Mouse (Mus musculus) forebrain, embryonic 14.5 days (tissue): ENCODE measurements at regions not wholly inside any gene's neighbourhood (a gene's known extent, or its start where the extent isn't known, plus 50 kb on each side); places are given as distances from the start of the nearest gene placed in this dataset.
A peak's percentile ranks its signal among the peaks of the same experiment; 100 is the strongest.

Source experiments
- ATAC-seq: fragments of 200-750 bp; cut with Nextera tagmentation; 2 replicates; pipeline ENCODE4 v1.8.0; 2017; ENCODE audit warnings: mild to moderate bottlenecking, moderate library complexity
- DNase-seq: peaks from one replicate; pipeline ENCODE4 v3.0.0-alpha.2; 2015; ENCODE audit warnings: low spot score
- H3K27ac ChIP-seq: fragments of 300-500 bp; sonication (generic); 2 replicates; pipeline ENCODE4 v1.5.1; 2014; ENCODE audit warnings: low read depth, mild to moderate bottlenecking, control low read depth, low read length, moderate library complexity
- H3K27me3 ChIP-seq: fragments of 300-500 bp; sonication (generic); replicated peaks from 2 replicates; pipeline ENCODE4 v1.6.1; 2014; ENCODE audit warnings: low read length, control low read depth, mixed read lengths; ENCODE audit not compliant: control insufficient read depth, insufficient read depth
- H3K36me3 ChIP-seq: fragments of 300-500 bp; sonication (generic); 2 replicates; pipeline ENCODE4 v1.6.1; 2014; ENCODE audit warnings: low read length, control low read depth; ENCODE audit not compliant: control insufficient read depth, insufficient read depth
- H3K4me1 ChIP-seq: fragments of 300-500 bp; sonication (generic); 2 replicates; pipeline ENCODE4 v1.6.1; 2014; ENCODE audit warnings: antibody characterized with exemption, low read length, control low read depth; ENCODE audit not compliant: control insufficient read depth, insufficient read depth
- H3K4me2 ChIP-seq: fragments of 300-500 bp; sonication (generic); 2 replicates; pipeline ENCODE4 v1.6.1; 2014; ENCODE audit warnings: mild to moderate bottlenecking, control low read depth, low read length
- H3K4me3 ChIP-seq: fragments of 300-500 bp; sonication (generic); 2 replicates; pipeline ENCODE4 v1.5.1; 2014; ENCODE audit warnings: low read depth, low read length, control low read depth
- H3K9ac ChIP-seq: fragments of 300-500 bp; sonication (generic); 2 replicates; pipeline ENCODE4 v1.6.1; 2014; ENCODE audit warnings: mild to moderate bottlenecking, low read length, control low read depth, moderate library complexity
- H3K9me3 ChIP-seq: fragments of 300-500 bp; sonication (generic); replicated peaks from 2 replicates; pipeline ENCODE4 v1.6.1; 2016; ENCODE audit warnings: low read length, control low read depth, mixed read lengths; ENCODE audit not compliant: control insufficient read depth
- WGBS: fragments of 180-500 bp; shearing (Covaris S2); extraction: QIAGEN DNeasy Blood & Tissue Kit; methylation state at CpG from one replicate; pipeline ENCODE4 v1.1.7; 2014; 5-methylcytosine and 5-hydroxymethylcytosine counted together

GRCm38 (mm10) chr7:70908921-70909320 is 442.4 kb downstream of the Gm10295 start:
- no peaks in the 10 kb centered on the region for H3K27me3 ChIP-seq
- WGBS, result 53% methylated on average over 3 of the region's 3 CpGs
- H3K27ac ChIP-seq, result no peak overlapping the region
- ATAC-seq (no peak), DNase-seq (no peak)
- H3K36me3 ChIP-seq, result no peaks in the 10 kb centered on the region
- H3K4me2 ChIP-seq, result no peak overlapping the region
- H3K9ac ChIP-seq, result no peak overlapping the region
- no peak overlapping the region for H3K4me3 ChIP-seq
- H3K4me1 ChIP-seq, result no peaks in the 10 kb centered on the region
- H3K9me3 ChIP-seq, result no peaks in the 10 kb centered on the region

GRCm38 (mm10) chr7:70891700-70892099 is 459.6 kb downstream of the Gm10295 start:
- H3K4me3 ChIP-seq, result no peak overlapping the region
- no peaks in the 10 kb centered on the region for H3K4me1 ChIP-seq
- H3K9ac ChIP-seq, result no peak overlapping the region
- no peaks in the 10 kb centered on the region for H3K27me3 ChIP-seq
- no peaks in the 10 kb centered on the region for H3K36me3 ChIP-seq
- no peak overlapping the region for H3K27ac ChIP-seq
- ATAC-seq (no peak), DNase-seq (no peak)
- H3K9me3 ChIP-seq, result no peaks in the 10 kb centered on the region
- WGBS, result 84% methylated on average over 2 of the region's 2 CpGs
- no peak overlapping the region for H3K4me2 ChIP-seq

- Histone ChIP-seq H3K4me3 (no peak overlapping the region), H3K27me3 (no peaks in the 10 kb centered on the region), H3K9me3 (no peaks in the 10 kb centered on the region), H3K4me1 (no peaks in the 10 kb centered on the region), H3K4me2 (no peak overlapping the region), H3K27ac (no peak overlapping the region), H3K36me3 (no peaks in the 10 kb centered on the region), H3K9ac (no peak overlapping the region)
- ATAC-seq, result no peak
- 67% methylated on average over 2 of the region's 2 CpGs for WGBS
- no peak for DNase-seq
Observed at GRCm38 (mm10) chr7:70880496-70880895, 470.8 kb downstream of the Gm10295 start.

GRCm38 (mm10) chr7:70874393-70874792 is 476.9 kb downstream of the Gm10295 start:
- Histone ChIP-seq H3K36me3 (no peaks in the 10 kb centered on the region), H3K27me3 (no peaks in the 10 kb centered on the region), H3K4me3 (no peak overlapping the region), H3K4me2 (no peak overlapping the region), H3K4me1 (no peaks in the 10 kb centered on the region), H3K9me3 (no peaks in the 10 kb centered on the region), H3K9ac (no peak overlapping the region), H3K27ac (no peak overlapping the region)
- ATAC-seq, result no peak
- DNase-seq, result no peak
- 68% methylated on average over 2 of the region's 2 CpGs for WGBS

GRCm38 (mm10) chr7:70870841-70871534 is 480.3 kb downstream of the Gm10295 start:
- Histone ChIP-seq H3K4me1 (no peaks in the 10 kb centered on the region), H3K27ac (no peak overlapping the region), H3K9me3 (no peaks in the 10 kb centered on the region), H3K27me3 (no peaks in the 10 kb centered on the region), H3K4me3 (no peak overlapping the region), H3K9ac (no peak overlapping the region), H3K36me3 (no peaks in the 10 kb centered on the region), H3K4me2 (no peak overlapping the region)
- ATAC-seq, result no peak
- WGBS, result 80% methylated on average over 10 of the region's 10 CpGs
- no peak for DNase-seq

GRCm38 (mm10) chr7:70869125-70869524 is 482.2 kb downstream of the Gm10295 start:
- H3K4me2 ChIP-seq, result no peak overlapping the region
- H3K4me1 ChIP-seq, result no peaks in the 10 kb centered on the region
- WGBS, result 76% methylated on average over 1 of the region's 1 CpGs
- H3K9ac ChIP-seq, result no peak overlapping the region
- H3K27me3 ChIP-seq, result no peaks in the 10 kb centered on the region
- H3K4me3 ChIP-seq, result no peak overlapping the region
- H3K9me3 ChIP-seq, result no peaks in the 10 kb centered on the region
- H3K36me3 ChIP-seq, result no peaks in the 10 kb centered on the region
- ATAC-seq (no peak), DNase-seq (no peak)
- H3K27ac ChIP-seq, result no peak overlapping the region

GRCm38 (mm10) chr7:70859957-70860356 is 491.3 kb downstream of the Gm10295 start:
- WGBS, result 61% methylated on average over 4 of the region's 4 CpGs
- H3K27me3 ChIP-seq, result no peaks in the 10 kb centered on the region
- ATAC-seq, result peak; percentile 55; the same call in 1 of the 2 replicates

GRCm38 (mm10) chr7:70850726-70851125 is 484.2 kb upstream of the Nr2f2 start:
- ATAC-seq, result no peak
- Histone ChIP-seq H3K27ac (no peak overlapping the region), H3K9me3 (no peaks in the 10 kb centered on the region), H3K36me3 (no peaks in the 10 kb centered on the region), H3K4me3 (no peak overlapping the region), H3K4me2 (no peak overlapping the region), H3K9ac (no peak overlapping the region), H3K4me1 (no peaks in the 10 kb centered on the region), H3K27me3 (no peaks in the 10 kb centered on the region)
- DNase-seq, result no peak
- WGBS, result 87% methylated on average over 2 of the region's 2 CpGs

More at GRCm38 (mm10) chr7:70859957-70860356, 491.3 kb downstream of the Gm10295 start:
- H3K4me3 ChIP-seq, result no peak overlapping the region
- no peaks in the 10 kb centered on the region for H3K9me3 ChIP-seq
- H3K27ac ChIP-seq, result no peak overlapping the region
- DNase-seq, result peak; percentile 22
- H3K9ac ChIP-seq, result no peak overlapping the region
- H3K4me1 ChIP-seq, result 0 out of 2 replicates have a peak, but pooled peaks cover 6% of the 10 kb centered on the region
- H3K4me2 ChIP-seq, result no peak overlapping the region
- H3K36me3 ChIP-seq, result no peaks in the 10 kb centered on the region

GRCm38 (mm10) chr7:70848016-70848776 is 481.7 kb upstream of the Nr2f2 start:
- no peak overlapping the region for H3K4me3 ChIP-seq
- no peaks in the 10 kb centered on the region for H3K9me3 ChIP-seq
- H3K4me1 ChIP-seq, result no peaks in the 10 kb centered on the region
- WGBS, result 61% methylated on average over 4 of the region's 4 CpGs
- H3K9ac ChIP-seq, result no peak overlapping the region
- no peaks in the 10 kb centered on the region for H3K27me3 ChIP-seq
- DNase-seq, result no peak
- H3K4me2 ChIP-seq, result no peak overlapping the region
- no peak overlapping the region for H3K27ac ChIP-seq
- no peak for ATAC-seq
- H3K36me3 ChIP-seq, result no peaks in the 10 kb centered on the region
